Mouse (Mus musculus) layer of hippocampus, adult 11-12 months (tissue): Measurements from ENCODE around the gene Sox15.

Experiments used
- DNase-seq: peaks from one replicate; pipeline ENCODE4 v3.0.0; 2022; ENCODE audit warnings: low spot score

Gene Sox15

GRCm38 (mm10) chr11:69680136-69680855 is 25.2 kb downstream of the Sox15 start:
- DNase-seq, result no peak

DNA sequence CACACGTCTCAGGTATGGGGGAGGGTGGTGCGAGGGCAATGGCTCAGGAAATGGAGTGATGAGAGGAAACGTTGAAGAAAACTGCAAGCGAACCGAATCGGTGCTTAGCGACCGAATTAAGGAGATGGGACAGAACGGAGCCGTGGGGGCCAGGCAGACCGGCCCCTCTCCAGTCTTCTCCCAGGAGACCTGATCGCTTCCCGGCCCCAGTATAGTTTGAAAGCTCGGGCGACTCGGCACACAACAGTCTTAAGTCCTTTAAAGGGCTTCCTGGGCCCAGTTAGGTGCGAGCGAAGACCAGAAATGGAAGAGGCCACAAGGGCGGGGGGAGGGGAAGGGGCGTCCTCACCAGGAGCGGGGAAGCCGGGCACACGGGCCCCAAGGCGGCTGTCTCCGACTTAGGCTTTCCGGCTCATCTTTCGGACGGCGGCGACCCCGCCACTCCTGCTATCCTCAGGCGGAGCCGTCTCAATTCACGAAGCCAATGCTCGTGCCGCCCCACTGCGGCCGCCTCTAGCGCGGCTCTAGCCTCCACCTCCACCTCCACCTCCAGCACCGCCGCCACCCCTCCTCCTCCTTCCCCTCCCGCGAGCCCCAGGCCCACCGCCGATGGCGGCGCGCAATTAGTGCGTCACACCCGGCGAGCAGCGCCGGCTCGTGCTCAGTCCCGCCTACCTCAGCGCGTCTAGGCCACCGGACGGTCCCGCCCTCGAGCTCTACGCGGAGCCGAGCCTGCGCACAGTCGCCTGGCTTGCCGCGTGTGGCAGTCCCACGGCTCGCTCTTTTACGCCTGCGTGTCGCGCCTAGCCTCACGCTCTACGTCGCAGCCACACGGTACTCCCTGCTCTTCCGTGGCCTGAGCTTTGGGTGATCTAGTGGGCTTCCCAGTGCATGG is 26.4 kb downstream of the Sox15 start, which contains the start of gene Senp3:
Gene Senp3 (minus strand): TSS at position 771 of the 895 bp plus-strand sequence.
- DNase-seq, result peak; percentile 96

GRCm38 (mm10) chr11:69682209-69682839 is 27.2 kb downstream of the Sox15 start:
- DNase-seq, result no peak

GRCm38 (mm10) chr11:69682840-69683533 is 27.9 kb downstream of the Sox15 start:
- DNase-seq, result peak; percentile 89

GRCm38 (mm10) chr11:69683576-69683975 is 28.5 kb downstream of the Sox15 start:
- no peak for DNase-seq

DNA sequence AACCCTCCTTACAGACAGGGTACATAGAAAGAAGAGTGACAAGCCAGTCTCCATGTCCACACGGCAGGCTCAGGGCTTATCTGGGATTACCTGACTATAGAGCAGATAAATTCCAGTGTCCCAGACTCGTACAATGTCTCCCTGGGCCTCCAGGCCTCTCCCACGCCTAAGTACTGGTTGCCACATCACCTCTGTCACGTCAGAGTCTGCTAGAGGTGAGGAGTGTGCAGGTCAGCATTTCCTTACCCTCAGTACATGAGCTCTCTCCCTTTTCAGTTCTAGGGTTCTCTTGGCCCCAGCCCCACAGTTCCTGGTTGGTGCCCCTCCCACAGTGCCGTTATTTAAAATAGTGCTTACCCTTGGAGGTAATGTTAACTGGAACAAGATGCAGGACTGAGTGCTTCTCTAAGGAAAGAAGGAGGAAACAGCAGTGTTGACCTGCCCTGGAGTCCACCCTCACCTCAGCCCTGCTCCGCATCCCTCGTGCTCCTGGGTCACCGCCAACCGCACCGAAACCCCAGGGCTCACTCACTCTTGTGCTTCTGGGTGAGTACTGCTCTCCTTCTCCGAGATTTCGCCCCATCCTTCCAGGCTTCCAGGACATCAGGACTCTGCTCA is 29.1 kb downstream of the Sox15 start:
- DNase-seq, result no peak

DNA sequence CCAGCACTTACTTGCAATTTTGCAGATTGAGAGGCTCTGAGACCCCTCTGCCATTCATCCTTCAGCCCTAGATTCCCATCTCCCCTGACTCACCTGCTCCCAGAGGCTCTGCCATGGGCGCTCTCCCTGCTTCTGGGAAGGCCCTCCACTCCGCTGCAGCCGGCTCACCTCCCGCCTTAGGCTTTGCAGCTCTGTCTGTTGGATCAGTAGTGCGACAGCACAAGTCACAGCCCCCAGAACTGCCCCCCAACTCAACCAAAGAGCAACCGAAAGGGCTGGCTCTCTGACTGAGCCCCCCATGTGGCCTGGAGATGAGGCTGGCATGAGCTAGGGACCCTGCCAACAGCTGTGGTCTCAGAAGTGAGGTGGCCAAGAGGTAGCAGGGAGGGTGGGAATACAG is 29.8 kb downstream of the Sox15 start:
- DNase-seq, result no peak

- DNase-seq, result peak; percentile 74
Measured at GRCm38 (mm10) chr11:69685526-69686148, 30.5 kb downstream of the Sox15 start, which contains the start of gene Tnfsf13. Gene Tnfsf13, minus strand, starts transcription at chr11:69685784.

- DNase-seq, result peak; percentile 60
Measured at GRCm38 (mm10) chr11:69686377-69686776, 31.3 kb downstream of the Sox15 start.

GRCm38 (mm10) chr11:69687061-69687460 is 31.9 kb downstream of the Sox15 start:
- DNase-seq, result no peak

DNA sequence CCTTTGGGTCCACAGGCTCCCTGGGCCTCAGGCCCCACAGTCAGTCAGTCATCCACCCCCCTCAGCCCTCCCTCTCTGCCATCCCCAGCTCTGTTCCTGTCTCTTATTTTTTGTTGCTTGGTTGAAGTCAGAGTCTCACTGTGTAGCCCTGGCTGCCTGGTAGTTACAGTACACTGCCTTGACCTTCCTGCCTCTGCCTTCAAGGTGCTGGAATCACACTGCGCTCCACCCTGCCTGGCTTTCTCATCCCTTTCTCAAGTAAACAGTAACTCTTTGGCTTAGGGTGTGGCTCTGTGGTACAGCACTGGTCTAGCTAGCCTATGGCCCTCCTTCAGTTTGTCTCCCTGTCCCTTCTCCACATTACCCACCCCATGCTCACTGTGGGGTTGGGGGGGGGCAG is 34.8 kb downstream of the Sox15 start:
- no peak for DNase-seq

GRCm38 (mm10) chr11:69692196-69692811 is 37.2 kb downstream of the Sox15 start:
- DNase-seq, result no peak

DNA sequence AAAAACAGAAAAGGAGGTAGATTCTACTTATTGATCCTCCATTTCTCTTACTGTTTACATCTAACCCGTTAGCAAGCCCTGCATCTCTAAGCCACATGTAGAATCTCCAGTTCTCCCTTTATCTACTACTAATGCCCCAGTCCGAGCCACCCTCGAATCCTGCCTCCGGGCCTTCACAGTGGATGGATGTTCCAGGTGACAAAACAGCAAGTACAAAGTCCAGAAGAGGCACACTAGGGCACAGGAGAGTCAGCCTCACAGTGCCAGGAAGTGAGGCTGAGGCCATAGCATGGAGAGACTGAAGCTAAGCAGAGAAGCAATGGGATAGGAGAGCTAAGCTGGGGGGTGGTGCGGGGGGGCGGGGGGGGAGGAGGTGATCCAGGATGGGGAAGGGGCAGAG is 37.7 kb downstream of the Sox15 start:
- no peak for DNase-seq

DNA sequence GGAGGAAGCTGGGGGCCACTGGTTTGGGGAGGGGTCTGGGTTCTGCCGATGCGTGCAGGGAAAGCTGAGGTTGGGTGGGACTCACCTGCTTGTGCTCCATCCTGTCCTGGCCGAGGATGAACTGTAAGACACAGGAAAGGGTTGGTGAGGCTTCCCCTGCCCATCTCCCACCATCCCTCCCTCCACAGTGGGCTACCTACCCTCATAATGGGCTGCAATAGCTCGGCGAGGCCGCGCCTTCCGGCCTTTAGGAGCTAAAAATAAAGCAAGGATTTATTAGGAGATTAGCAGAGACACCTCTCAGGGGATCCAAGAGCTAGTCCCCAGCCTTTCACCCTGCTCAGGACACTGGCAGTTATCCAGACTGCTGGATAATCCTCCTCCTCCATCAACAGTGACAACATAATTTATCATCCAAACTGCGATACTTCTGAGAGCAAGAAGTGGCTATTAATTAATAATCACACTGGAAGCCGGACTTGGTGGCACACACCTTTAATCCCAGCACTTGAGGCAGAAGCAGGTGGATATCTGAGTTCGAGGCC is 38.4 kb downstream of the Sox15 start:
- DNase-seq, result no peak

GRCm38 (mm10) chr11:69695046-69695360 is 39.9 kb downstream of the Sox15 start:
- peak; percentile 45 for DNase-seq

- peak; percentile 62 for DNase-seq
Measured at GRCm38 (mm10) chr11:69695361-69696181, 40.5 kb downstream of the Sox15 start, which contains the start of the genes Tnfsf12 and Tnfsfm13. Gene Tnfsf12, minus strand, starts transcription at chr11:69695849. Gene Tnfsfm13, minus strand, starts transcription at chr11:69696098.

DNA sequence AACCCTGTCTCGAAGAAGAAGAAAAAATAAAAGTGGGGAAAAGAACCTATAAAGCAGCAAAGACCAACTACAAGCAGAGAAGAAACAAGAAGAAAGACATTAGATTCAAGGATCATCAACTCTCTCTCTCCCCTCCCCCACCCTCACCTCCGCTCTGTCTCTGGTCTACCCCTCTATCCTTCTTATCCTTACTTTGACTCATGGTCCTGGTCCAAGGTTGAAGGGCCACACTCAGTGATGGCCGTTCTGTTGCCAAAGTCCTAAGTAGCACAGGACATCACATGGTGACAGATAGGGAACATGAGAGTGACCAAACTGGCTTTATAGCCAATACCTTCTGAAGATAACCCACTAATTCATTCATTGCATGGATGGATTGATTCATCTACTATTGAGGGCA is 42.3 kb downstream of the Sox15 start:
- DNase-seq, result no peak

- DNase-seq, result no peak
Measured at GRCm38 (mm10) chr11:69698574-69698973, 43.5 kb downstream of the Sox15 start.

DNA sequence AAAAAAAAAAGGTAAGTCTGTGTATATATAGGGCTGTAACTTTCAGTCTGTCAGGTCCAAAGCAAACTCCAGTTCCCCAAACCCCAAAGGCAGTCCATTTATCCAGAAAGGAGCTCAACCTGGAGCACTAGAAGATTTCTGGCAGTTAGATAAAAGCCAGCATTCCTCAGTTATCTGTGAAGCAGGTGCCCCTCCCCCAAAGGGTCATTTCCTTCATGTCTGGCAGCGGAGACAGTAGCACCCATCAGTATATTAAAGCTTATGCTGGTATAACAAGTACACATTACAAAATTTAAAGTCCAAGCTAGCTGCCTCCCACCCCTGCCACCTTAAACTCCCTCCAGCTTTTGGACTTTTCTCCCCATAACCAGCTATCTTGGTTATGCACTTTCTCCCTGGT is 44.5 kb downstream of the Sox15 start:
- no peak for DNase-seq
